Comparison of ENCODE assay signal across 8 mouse cellular contexts in the genomic region with DNA sequence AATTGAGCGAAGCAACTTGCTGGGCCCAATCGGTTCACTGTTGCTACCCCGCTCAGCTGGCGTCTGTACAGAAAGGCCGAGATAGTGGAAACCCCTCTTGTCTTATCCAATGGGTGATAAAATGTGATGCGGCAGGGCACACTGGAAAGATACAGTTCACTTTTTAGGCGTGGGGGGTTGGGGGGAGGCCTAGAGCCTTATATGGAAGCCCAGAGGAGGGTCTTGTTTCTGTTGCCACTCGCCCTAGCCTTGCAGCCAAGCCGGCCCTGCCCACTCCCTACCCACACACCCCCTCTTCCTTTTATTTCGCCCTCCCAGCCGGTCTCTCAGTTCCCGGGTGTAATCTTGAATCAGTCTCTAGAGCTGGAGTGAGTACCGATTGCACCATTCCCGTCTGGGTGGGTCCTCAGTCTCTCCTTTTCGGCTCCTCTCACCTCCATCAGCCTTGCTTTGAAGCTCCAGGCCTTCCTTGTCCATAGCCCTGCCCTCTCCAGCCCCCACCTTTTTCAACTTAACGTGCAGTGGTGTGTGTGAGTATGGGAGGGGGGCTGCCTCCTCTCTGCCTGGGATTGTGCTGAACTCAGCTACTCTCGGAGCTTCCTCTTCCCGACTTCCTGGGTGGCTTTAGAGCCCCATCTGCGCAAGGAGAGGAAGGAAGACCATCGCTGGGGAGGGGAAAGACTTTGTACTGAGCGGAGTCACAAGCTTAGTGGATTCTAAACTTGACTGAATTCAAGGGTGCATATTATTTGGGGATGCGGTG. TPM values are rescaled to one million over a fixed set of nuclear protein-coding genes. Genes with fewer than 3 reads are reported as not detected.
DNase-seq lines count a peak whose midpoint lies in the region; ATAC-seq and TF ChIP-seq lines count a peak whose summit lies in the region.

No protein-coding gene starts in this region.

- peak; percentile 17; the same call in 1 of the 2 replicates for ATAC-seq in hindbrain, embryonic 12.5 days (ENCODE audit: low FRiP score)
- ATAC-seq in midbrain, embryonic 16.5 days, result peak; percentile 3; the same call in 1 of the 2 replicates

- peaks cover 13 to 26% of the 10 kb centered on the region in 2 experiments for H3K36me3 ChIP-seq in MEL (ENCODE audit: control insufficient read depth in 1 of 2, insufficient read depth in 2 of 2, low read length in 2 of 2)
- H3K36me3 ChIP-seq in forebrain, embryonic 10.5 days (replicated peaks), result peaks cover 26% of the 10 kb centered on the region
- peaks cover 12% of the 10 kb centered on the region; the same call in 1 of the 2 replicates for H3K36me3 ChIP-seq in hindbrain, embryonic 12.5 days
- H3K36me3 ChIP-seq in midbrain, embryonic 16.5 days (ENCODE audit: control insufficient read depth, insufficient read depth, low read length), result no peaks in the 10 kb centered on the region

- no peak for TF ChIP-seq RAD21 in MEL (IDR thresholded peaks at IDR 0.05; ENCODE audit: low read depth, low read length)

- H3K4me1 ChIP-seq in MEL (ENCODE audit: control insufficient read depth in 1 of 2, insufficient read depth in 2 of 2, low read length in 2 of 2), result peaks cover 18 to 33% of the 10 kb centered on the region in 2 experiments
- H3K4me1 ChIP-seq in forebrain, embryonic 10.5 days, result peaks cover 29% of the 10 kb centered on the region
- peaks cover 17% of the 10 kb centered on the region; the same call in 1 of the 2 replicates for H3K4me1 ChIP-seq in hindbrain, embryonic 12.5 days
- H3K4me1 ChIP-seq in midbrain, embryonic 16.5 days (ENCODE audit: control insufficient read depth, insufficient read depth, low read length), result peaks cover 22% of the 10 kb centered on the region

- no peaks in the 10 kb centered on the region for H3K27me3 ChIP-seq in MEL (ENCODE audit: control insufficient read depth in 1 of 2, insufficient read depth in 2 of 2, low read length in 2 of 2)
- H3K27me3 ChIP-seq in forebrain, embryonic 10.5 days (ENCODE audit: poor library complexity, severe bottlenecking), result no peaks in the 10 kb centered on the region
- H3K27me3 ChIP-seq in hindbrain, embryonic 12.5 days, result no peaks in the 10 kb centered on the region
- H3K27me3 ChIP-seq in midbrain, embryonic 16.5 days (ENCODE audit: control insufficient read depth, insufficient read depth, low read depth, low read length), result no peaks in the 10 kb centered on the region

- peak; percentile 14 to 26 for DNase-seq in cerebellum, postnatal 10 days
- no peak for DNase-seq in cerebellum, adult 9-11 months
- DNase-seq in MEL (ENCODE audit: low read depth, low spot score), result peak; percentile 89
- DNase-seq in forebrain, embryonic 10.5 days (ENCODE audit: extremely low spot score, low spot score), result peak; percentile 19
- DNase-seq in liver, result peak; percentile 25
- DNase-seq in urinary bladder, postnatal 36 days (ENCODE audit: low spot score in 2 of 2), result peak; percentile 26 to 47

- TF ChIP-seq POLR2A in MEL (IDR thresholded peaks at IDR 0.05; ENCODE audit: control insufficient read depth in 1 of 2, insufficient read depth in 1 of 2, low read depth in 1 of 2, low read length in 2 of 2, poor library complexity in 1 of 2), result peak in 1 of 2 experiments; percentile 54; a peak in 1 of 4 replicates

- peak overlapping the region; percentile 67 for H3K4me2 ChIP-seq in hindbrain, embryonic 12.5 days (replicated peaks)
- H3K4me2 ChIP-seq in midbrain, embryonic 16.5 days (ENCODE audit: low read length), result peak overlapping the region; percentile 69

- no peak for TF ChIP-seq CTCF in MEL (IDR thresholded peaks at IDR 0.05 in 2 of 3, conservative IDR thresholded peaks at IDR 0.05 in 1 of 3; ENCODE audit: control insufficient read depth in 1 of 3, insufficient read depth in 1 of 3, low read depth in 2 of 3, low read length in 3 of 3, poor library complexity in 1 of 3, severe bottlenecking in 1 of 3)

- H3K4me3 ChIP-seq in MEL (ENCODE audit: control insufficient read depth in 1 of 2, insufficient read depth in 1 of 2, low read depth in 2 of 2, low read length in 2 of 2), result peak overlapping the region; percentile 72 to 75
- peak overlapping the region; percentile 72 for H3K4me3 ChIP-seq in forebrain, embryonic 10.5 days
- H3K4me3 ChIP-seq in hindbrain, embryonic 12.5 days, result peak overlapping the region; percentile 62
- H3K4me3 ChIP-seq in midbrain, embryonic 16.5 days (ENCODE audit: low read depth, low read length), result peak overlapping the region; percentile 59

- peaks cover 18% of the 10 kb centered on the region for H3K79me2 ChIP-seq in MEL (ENCODE audit: control insufficient read depth, insufficient read depth, low read length, poor library complexity)

- WGBS in forebrain, embryonic 10.5 days, result 18% methylated on average over 22 of the region's 22 CpGs
- WGBS in hindbrain, embryonic 12.5 days, result 22% methylated on average over 22 of the region's 22 CpGs
- 18% methylated on average over 21 of the region's 22 CpGs for whole genome bisulfite sequencing in midbrain, embryonic 16.5 days

- peak in 1 of 2 experiments; percentile 61; a peak in 3 of 4 replicates for TF ChIP-seq EP300 in MEL (IDR thresholded peaks at IDR 0.05; ENCODE audit: low read depth in 1 of 2, low read length in 2 of 2)

- peak overlapping the region; percentile 60 for H3K9ac ChIP-seq in MEL (ENCODE audit: control insufficient read depth, low read depth, low read length, poor library complexity, severe bottlenecking)
- peak overlapping the region; percentile 69 for H3K9ac ChIP-seq in hindbrain, embryonic 12.5 days
- peak overlapping the region; percentile 70 for H3K9ac ChIP-seq in midbrain, embryonic 16.5 days (ENCODE audit: low read depth, low read length)

- H3K9me3 ChIP-seq in MEL (replicated peaks; ENCODE audit: insufficient read depth, low read length), result no peaks in the 10 kb centered on the region
- H3K9me3 ChIP-seq in forebrain, embryonic 10.5 days, result no peaks in the 10 kb centered on the region; the same call in 1 of the 2 replicates
- H3K9me3 ChIP-seq in hindbrain, embryonic 12.5 days (replicated peaks), result no peaks in the 10 kb centered on the region
- no peaks in the 10 kb centered on the region for H3K9me3 ChIP-seq in midbrain, embryonic 16.5 days (replicated peaks; ENCODE audit: control insufficient read depth, low read length, poor library complexity, severe bottlenecking)

- peak overlapping the region; percentile 86 for H3K27ac ChIP-seq in MEL (ENCODE audit: control insufficient read depth, low read depth, low read length)
- peak overlapping the region; percentile 84 for H3K27ac ChIP-seq in forebrain, embryonic 10.5 days
- no peak overlapping the region for H3K27ac ChIP-seq in hindbrain, embryonic 12.5 days
- no peak overlapping the region for H3K27ac ChIP-seq in midbrain, embryonic 16.5 days (ENCODE audit: low read length)

TF ChIP-seq in MEL, 35 proteins besides CTCF, POLR2A, EP300 and RAD21 (continues in another document):
- peak; percentile 91 for TF ChIP-seq ETS1 (IDR thresholded peaks at IDR 0.05; ENCODE audit: low read depth, low read length)
- peak; percentile 85 for TF ChIP-seq MAFK (IDR thresholded peaks at IDR 0.05; ENCODE audit: borderline replicate concordance, low read depth, low read length)
- TF ChIP-seq MAX (IDR thresholded peaks at IDR 0.05; ENCODE audit: low read length), result peak; percentile 22; the same call in 1 of the 2 replicates
- TF ChIP-seq GABPA (IDR thresholded peaks at IDR 0.05; ENCODE audit: low read depth, low read length), result no peak

RNA-seq across cellular contexts. Expression of a gene that starts 1.5 kb away (rescaled TPM):
- total RNA-seq in MEL (2012; rRNA removed), result 20.6 and 23.4 TPM in 2 replicates
- 10 to 100 TPM in 1 of 2 experiments, not detected in 1; 64.7 TPM for polyA plus RNA-seq in MEL (2012; ENCODE audit: insufficient read depth in 1 of 2, insufficient read length in 2 of 2, low read depth in 1 of 2, low replicate concordance in 2 of 2, missing spikeins in 1 of 2)
- polyA plus RNA-seq in forebrain, embryonic 10.5 days (2016; fragmentation: Nextera tagmentation; extraction: Ambion mirVana), result 25.3 and 29.3 TPM in 2 replicates
- 33.9 and 34.8 TPM in 2 replicates for polyA plus RNA-seq in hindbrain, embryonic 12.5 days (2016; fragmentation: Nextera tagmentation; extraction: Ambion mirVana)
- polyA plus RNA-seq in midbrain, embryonic 16.5 days (2015; fragmentation: Nextera tagmentation; extraction: Ambion mirVana), result 19.0 and 23.3 TPM in 2 replicates

RNA-seq across cellular contexts. Expression of a gene that starts 13.1 kb away (rescaled TPM):
- 3.9 and 5.8 TPM in 2 replicates for total RNA-seq in MEL (2012; rRNA removed)
- 10 to 100 TPM in 1 of 2 experiments, not detected in 1; 12.2 TPM for polyA plus RNA-seq in MEL (2012; ENCODE audit: insufficient read depth in 1 of 2, insufficient read length in 2 of 2, low read depth in 1 of 2, low replicate concordance in 2 of 2, missing spikeins in 1 of 2)
- 14.5 and 19.3 TPM in 2 replicates for polyA plus RNA-seq in forebrain, embryonic 10.5 days (2016; fragmentation: Nextera tagmentation; extraction: Ambion mirVana)
- 34.5 and 37.7 TPM in 2 replicates for polyA plus RNA-seq in hindbrain, embryonic 12.5 days (2016; fragmentation: Nextera tagmentation; extraction: Ambion mirVana)
- polyA plus RNA-seq in midbrain, embryonic 16.5 days (2015; fragmentation: Nextera tagmentation; extraction: Ambion mirVana), result 71.6 and 76.4 TPM in 2 replicates

RNA-seq across cellular contexts. Expression of a gene that starts 25.8 kb away (rescaled TPM):
- 36.2 and 40.5 TPM in 2 replicates for total RNA-seq in MEL (2012; rRNA removed)
- 100 to 1,000 TPM in 1 of 2 experiments, 10 to 100 TPM in 1; 84.6 to 244 TPM for polyA plus RNA-seq in MEL (2012; ENCODE audit: insufficient read depth in 1 of 2, insufficient read length in 2 of 2, low read depth in 1 of 2, low replicate concordance in 2 of 2, missing spikeins in 1 of 2)
- 45.6 TPM in 2 replicates for polyA plus RNA-seq in forebrain, embryonic 10.5 days (2016; fragmentation: Nextera tagmentation; extraction: Ambion mirVana)
- polyA plus RNA-seq in hindbrain, embryonic 12.5 days (2016; fragmentation: Nextera tagmentation; extraction: Ambion mirVana), result 72.5 and 79.2 TPM in 2 replicates
- polyA plus RNA-seq in midbrain, embryonic 16.5 days (2015; fragmentation: Nextera tagmentation; extraction: Ambion mirVana), result 73.1 and 73.9 TPM in 2 replicates

RNA-seq across cellular contexts. Expression of a gene that starts 35.6 kb away (rescaled TPM):
- 19.1 and 23.0 TPM in 2 replicates for total RNA-seq in MEL (2012; rRNA removed)
- polyA plus RNA-seq in MEL (2012; ENCODE audit: insufficient read depth in 1 of 2, insufficient read length in 2 of 2, low read depth in 1 of 2, low replicate concordance in 2 of 2, missing spikeins in 1 of 2), result 10 to 100 TPM in 1 of 2 experiments, not detected in 1; 60.1 TPM
- polyA plus RNA-seq in forebrain, embryonic 10.5 days (2016; fragmentation: Nextera tagmentation; extraction: Ambion mirVana), result 76.5 and 78.4 TPM in 2 replicates
- polyA plus RNA-seq in hindbrain, embryonic 12.5 days (2016; fragmentation: Nextera tagmentation; extraction: Ambion mirVana), result 86.0 and 88.5 TPM in 2 replicates
- polyA plus RNA-seq in midbrain, embryonic 16.5 days (2015; fragmentation: Nextera tagmentation; extraction: Ambion mirVana), result 132 and 139 TPM in 2 replicates

RNA-seq across cellular contexts. Expression of a gene that starts 41.8 kb away (rescaled TPM):
- total RNA-seq in MEL (2012; rRNA removed), result 0.36 TPM in 1 of 2 replicates, not detected in the other
- polyA plus RNA-seq in MEL (2012; ENCODE audit: insufficient read depth in 1 of 2, insufficient read length in 2 of 2, low read depth in 1 of 2, low replicate concordance in 2 of 2, missing spikeins in 1 of 2), result 10 to 100 TPM in 1 of 2 experiments, not detected in 1; 11.0 TPM
- polyA plus RNA-seq in forebrain, embryonic 10.5 days (2016; fragmentation: Nextera tagmentation; extraction: Ambion mirVana), result 0.47 TPM in 1 of 2 replicates, not detected in the other
- 1.7 TPM in 1 of 2 replicates, not detected in the other for polyA plus RNA-seq in hindbrain, embryonic 12.5 days (2016; fragmentation: Nextera tagmentation; extraction: Ambion mirVana)
- not detected in 2 replicates for polyA plus RNA-seq in midbrain, embryonic 16.5 days (2015; fragmentation: Nextera tagmentation; extraction: Ambion mirVana)

Comparison
In these comparisons a context has a peak if more than half of its experiments do, and no peak if none do; other contexts are left out.
1. H3K27ac ChIP-seq: peak in MEL (single experiment) and forebrain, embryonic 10.5 days (single experiment); none in hindbrain, embryonic 12.5 days (single experiment) and midbrain, embryonic 16.5 days (single experiment).
2. Peak in every context shown above with its lines, with median percentiles within 50 percentile points of each other: H3K4me3 ChIP-seq and H3K9ac ChIP-seq.